Mouse (Mus musculus) gastrocnemius, postnatal 4 days (tissue): ENCODE results near the gene Ginm1. TPM values are rescaled to one million over a fixed set of nuclear protein-coding genes. Genes with fewer than 3 reads are reported as not detected.
"Not testable (repeated sequence)": the region's sequence is repeated elsewhere in the genome, so short reads cannot be mapped to it uniquely, and the experiment has no call there.

ENCODE experiments used
- DNase-seq, 2 experiments: peaks; one replicate each; pipeline ENCODE4 v3.0.0; 2021 to 2022; ENCODE audit warnings: low spot score in 2 of 2, mixed read lengths in 2 of 2
- total RNA-seq, 2 experiments: library from RNA; stranded (reverse); gene quantifications; 2 replicates each; pipeline ENCODE4 v1.2.3; 2021

The Ginm1 gene
- total RNA-seq, 2 experiments from 2014 or later: 55.6 to 61.6 TPM

DNA sequence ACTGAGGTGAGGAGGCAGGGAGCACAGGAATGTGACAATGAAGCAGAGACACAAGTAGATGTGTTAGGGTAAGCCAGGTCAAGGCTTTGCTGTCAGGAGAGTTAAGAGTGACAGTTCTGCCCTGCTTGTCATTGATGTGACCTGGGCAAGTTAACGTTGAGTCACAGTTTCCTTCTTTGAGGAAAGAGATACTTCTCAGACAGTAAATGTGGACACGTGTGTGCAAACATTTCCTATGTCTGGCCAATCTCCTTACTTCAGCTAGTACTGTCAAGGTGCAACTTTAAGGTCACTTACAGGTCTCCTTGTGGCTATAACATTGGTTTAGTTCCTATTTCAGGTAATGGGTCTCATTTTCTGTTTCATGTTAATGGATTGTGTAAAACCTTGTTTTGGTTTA, 23.9 kb upstream of the Ginm1 start:
- DNase-seq: no peak

DNA sequence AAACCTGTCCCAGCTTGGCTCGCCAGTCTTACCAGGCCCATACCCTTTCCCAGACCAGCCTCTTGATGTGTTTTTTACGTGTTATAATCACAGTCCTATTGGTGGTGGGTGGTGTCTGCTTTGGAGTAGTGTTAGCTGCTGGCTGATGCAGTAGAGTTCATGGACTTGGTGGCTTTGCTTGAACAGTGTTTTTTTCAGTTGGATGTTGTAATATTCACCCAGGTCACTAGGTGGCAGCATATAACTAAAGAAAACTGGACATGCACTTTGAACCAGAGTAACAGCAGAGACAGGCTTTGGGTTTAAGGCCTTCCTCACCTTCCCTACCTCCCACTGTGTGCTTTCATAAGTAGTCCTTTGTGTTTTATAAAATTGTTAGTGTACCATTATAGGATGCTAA, 17.3 kb upstream of the Ginm1 start:
- DNase-seq: no peak

DNA sequence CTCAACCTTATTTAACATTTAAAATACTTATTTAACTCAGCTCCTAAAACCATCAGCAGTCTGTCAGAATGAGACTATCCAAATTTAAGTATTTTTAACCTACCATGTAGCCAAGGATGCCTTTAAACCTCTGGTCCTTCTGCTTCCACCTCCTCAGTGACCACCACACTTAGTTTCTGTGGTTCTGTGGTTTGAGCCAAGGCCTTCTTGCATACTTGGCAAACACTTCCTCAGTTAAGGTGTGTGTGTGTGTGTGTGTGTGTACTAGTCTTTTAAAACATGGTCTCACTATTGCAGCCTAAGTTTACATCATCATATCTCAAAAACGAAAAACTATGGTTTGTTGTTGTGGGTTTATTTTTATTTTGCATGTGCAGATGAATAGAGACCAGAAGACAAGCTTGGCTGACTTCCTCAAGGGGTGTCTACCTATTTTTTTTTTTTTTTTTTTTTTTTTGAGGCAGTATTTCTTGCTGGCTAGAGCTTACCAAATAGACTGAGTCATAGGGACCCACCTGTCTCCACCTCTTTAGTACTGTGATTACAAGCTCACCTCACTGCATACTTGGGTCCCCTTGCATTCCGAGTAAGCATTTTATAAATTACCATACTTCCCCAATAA, 10.0 kb upstream of the Ginm1 start:
- DNase-seq: no peak

DNA sequence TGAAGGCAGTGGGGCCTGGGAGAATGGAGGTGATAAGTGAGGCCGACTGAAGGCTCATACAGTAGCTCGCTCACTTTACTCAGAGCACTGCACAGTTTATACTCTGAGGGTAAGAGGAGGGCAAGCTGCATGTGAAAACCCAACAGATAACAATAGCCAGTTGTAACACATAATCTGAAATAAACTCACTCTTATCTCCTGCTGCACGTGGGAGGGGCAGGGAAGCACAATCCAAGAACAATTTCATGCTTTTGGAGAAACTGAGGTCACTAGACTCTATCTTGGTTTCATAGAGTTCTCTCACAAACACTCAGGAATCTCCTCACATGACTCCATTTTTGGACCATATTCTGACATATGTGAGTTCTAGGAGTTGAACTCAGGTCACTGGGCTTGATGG, 8.6 kb upstream of the Ginm1 start:
- no peak for DNase-seq

DNA sequence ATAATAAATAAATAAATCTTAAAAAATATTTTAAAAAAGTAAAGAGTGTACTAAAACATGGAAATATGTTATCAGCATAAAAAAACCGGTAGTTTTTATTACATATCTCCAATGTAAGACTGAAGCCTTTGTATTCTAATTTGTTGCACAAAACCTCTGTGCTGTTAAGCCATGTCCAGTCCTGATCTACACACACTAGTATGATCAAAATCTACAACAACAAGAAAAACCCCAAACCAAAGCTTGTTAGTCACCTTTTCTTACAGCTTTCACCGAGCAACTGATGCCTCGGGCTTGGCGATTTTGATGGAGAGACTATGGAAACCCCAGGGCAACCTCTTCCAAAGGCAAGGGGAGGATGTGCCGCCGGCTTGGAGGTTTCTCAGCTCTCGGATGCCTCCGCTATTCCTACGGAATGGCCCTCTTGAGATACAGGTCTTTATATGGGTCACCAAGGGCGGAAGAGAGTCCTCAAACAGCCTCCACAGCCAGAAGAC, 322 bp downstream of the Ginm1 start:
- no peak for DNase-seq

DNA sequence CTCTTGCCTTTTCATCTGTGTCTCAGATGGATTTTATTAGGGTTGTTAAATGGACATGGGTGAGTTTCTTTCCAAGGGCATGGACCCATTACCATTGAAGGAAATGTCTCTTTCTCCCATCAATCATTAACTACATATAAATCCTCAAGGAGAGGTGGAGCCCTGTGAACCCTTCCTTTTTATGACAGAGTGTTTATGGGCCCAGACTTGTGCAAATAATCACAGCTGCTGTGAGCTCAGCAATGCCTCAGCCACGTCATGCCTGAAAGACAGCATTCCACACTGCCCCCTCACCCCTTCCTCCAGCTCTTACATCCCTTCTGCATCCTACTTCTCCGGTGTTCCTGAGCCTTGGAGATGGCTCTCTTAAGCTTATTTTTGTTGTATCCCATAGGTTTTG, 5.3 kb downstream of the Ginm1 start:
- DNase-seq: no peak

DNA sequence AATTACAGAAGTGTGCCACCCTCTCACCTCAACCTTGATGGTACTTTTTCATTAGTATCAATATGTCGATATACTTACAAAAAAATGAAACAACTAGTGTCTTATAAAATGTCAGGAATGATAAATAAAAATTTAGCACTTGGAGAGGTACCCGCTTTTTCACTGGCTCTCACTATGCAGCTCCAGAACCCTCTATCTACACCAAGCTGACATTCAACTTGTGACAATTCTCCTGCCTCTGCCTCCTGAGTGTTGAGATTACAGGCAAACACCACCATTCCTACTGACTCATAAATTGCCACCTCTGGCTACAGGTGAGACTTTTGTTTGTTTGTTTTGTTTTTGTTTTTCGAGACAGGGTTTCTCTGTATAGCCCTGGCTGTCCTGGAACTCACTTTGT, 11.4 kb downstream of the Ginm1 start:
- DNase-seq: no peak

DNA sequence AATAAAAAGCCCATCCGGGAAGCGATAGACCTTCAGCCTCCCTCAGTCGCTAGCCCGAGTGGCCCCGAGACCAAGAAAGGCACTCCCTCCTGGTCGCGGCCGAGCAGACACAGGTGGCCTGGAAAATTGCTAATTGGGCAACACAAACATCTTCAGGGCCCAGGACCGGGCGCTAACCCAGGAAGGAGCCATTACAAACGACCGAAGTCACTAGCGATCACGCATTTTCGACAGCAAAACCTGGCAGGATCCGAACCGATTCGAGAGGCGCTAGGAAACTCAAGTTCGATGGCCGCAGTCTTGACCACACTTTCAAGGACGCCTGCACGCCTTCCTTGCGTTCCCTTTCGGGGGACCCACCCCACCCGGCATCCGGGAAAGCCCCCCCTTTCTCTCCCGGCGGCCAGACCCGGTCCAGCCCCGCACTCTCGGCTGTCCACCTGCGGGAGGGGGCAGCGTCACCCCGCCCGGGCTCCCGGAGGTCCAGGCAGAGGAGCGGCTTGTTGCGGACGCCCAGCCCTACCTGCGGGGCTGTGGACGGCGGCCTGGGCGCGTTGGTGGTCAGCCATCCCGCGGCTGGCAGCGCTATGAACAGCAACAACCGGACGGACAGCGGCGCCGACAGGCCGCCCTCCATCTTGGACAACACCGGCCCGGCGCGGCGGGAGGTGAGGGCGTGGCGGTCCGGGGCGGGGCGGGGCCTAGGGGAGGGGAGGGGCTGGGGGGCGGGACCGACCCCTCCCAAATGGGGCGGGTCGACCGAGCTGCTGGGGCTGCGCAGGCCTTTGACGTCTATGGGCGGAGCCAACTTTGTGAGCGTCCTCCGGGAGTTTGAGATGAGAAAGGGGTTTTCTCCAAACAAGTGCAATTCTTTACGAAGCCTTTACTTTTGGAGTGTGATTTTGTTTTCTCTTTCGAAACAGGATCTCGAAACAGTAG, 12.1 kb downstream of the Ginm1 start:
- DNase-seq: peak; percentile 76 to 87

DNA sequence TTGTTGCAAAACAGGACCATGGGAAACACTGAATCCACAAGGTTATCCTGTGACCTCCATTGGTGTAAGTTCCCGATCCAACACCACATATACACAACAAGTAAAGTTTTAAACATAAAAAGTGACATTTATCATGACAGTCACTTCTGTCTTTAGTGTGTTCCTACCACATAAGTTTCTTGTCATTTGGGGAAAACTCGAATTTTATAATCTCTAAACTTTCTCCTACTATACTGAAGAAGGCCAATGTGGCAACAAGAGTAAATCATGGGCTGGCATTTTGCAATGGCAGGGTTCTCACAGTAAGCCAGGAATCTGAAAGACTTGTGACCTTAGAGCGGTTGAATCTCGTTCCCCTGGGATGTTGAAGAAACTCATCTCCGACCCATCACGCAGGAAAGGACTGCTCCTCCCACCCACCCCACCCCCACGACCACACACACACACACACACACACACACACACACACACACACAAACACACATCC, 12.8 kb downstream of the Ginm1 start:
- DNase-seq: no peak

DNA sequence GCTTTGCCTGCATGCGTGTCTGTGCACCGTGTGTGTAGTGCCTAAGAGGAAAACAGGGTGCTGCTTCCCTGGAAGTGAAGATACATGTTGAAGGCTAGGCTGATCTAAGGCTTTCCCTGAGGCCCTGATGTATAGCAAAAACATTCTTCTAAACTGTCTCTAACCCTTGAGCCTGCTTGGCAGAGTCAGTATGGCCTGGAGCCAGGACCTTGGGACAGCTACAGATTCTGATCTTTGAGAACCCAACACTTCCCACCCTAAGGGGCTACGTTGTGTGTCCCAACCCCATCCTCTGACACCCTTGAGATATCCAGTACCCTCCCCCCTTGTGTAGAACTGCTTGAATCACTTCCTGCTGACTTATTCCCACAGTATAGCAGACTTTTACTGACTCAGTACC, 14.3 kb downstream of the Ginm1 start:
- no peak for DNase-seq

DNA sequence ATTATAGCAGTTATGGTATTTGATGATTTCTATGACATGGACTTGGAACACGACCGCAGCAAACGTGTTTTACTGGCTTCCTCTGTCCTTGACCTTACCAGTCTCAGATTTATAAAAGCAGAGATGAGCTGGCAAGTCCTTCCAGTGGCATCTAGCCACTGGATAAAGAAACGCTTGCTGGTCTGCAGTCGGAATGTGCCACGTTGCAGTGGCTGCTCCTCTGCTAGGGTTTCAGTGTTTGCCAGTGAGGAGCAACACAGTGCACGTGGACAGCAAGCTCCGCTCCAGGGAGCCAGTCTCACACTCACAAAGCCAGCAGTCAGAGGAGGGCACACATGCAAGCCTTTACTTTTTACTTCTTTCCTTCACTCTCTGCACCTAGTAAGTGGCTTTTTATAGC, 17.2 kb downstream of the Ginm1 start:
- no peak for DNase-seq

DNA sequence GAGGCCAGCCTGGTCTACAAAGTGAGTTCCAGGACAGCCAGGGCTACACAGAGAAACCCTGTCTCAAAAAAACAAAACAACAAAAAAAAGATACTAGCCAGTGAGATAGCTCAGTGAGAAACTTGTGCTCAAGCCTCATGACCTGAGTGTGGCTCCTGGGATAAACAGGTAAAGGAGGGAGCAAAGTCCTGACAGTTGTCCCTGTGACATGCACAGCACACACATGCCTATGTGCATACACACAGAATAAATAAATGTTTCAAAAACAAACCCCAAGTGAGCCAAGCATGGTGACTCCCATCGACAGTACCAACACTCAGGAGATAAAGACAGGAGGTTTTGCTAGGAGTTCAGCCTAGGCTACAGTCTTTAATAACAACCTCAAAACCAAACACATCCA, 19.9 kb downstream of the Ginm1 start:
- DNase-seq: no peak

DNA sequence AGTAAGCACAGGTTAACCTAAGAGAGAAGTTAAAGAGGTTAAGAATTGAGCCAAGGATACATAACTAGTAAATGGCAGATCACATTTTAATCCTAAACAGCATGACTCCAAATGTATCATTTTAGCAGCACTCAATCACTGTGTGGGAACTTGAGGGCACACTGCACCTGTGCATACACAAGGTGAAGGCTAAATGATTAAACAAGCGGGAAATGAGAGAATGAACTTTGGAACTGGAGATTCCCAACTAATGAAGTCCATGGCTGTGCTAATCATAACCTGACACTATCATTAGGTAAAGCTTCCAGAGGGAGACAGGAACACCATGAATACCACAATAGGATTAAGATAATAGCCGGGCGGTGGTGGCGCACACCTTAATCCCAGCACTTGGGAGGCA, 20.3 kb downstream of the Ginm1 start:
- DNase-seq: no peak

DNA sequence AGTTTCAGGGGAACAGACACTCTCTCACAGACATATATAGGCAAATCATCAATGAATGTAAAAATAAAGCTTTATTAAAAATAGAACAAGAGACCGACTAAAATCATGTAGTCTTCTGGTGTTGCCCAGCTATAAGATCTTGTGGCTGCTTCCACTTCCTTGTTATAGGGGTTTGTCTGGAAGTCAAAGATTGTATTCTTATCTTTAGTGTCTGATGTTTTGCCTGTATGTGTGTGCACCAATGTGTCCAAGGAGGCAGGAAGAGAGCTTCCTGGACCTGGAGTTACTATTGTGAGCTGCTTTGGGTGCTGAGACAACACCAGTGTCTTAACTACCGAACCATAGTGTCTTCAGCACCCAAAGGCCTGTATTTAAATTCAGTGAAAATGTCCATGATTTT, 35.1 kb downstream of the Ginm1 start:
- DNase-seq: no peak

DNA sequence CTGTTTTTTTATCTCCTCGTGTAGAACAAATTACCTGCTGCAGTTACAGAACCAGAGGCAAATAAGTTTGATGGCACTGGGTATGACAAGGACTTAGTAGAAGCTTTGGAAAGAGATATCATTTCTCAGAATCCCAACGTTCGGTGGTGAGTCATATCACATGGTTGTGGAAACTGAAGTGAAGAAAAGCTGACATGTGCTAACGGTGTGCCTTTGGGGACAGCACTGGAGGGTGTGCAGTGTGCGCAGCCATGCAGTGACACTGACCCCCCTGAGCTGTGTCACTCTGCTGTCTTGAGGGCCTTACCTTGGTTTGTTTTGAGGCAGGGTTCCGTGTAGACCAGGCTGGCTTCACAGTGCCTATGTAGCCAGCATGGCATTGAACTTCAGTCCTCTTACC, 43.9 kb downstream of the Ginm1 start:
- DNase-seq: no peak

DNA sequence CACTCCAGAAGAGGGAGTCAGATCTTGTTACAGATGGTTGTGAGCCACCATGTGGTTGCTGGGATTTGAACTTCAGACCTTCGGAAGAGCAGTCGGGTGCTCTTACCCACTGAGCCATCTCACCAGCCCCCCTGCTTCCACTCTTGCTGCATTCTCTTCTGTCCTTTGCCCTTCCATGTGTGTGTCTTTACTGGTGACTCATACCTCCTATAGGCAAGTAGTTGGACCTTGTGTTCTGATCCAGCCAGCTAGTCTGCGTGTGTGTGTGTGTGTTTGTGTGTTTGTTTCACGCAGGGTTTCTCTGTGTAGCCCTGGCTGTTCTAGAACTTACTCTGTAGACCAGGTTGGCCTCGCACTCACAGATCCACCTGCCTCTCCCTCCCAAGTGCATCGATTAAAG, 47.1 kb downstream of the Ginm1 start:
- not testable (repeated sequence) for DNase-seq

DNA sequence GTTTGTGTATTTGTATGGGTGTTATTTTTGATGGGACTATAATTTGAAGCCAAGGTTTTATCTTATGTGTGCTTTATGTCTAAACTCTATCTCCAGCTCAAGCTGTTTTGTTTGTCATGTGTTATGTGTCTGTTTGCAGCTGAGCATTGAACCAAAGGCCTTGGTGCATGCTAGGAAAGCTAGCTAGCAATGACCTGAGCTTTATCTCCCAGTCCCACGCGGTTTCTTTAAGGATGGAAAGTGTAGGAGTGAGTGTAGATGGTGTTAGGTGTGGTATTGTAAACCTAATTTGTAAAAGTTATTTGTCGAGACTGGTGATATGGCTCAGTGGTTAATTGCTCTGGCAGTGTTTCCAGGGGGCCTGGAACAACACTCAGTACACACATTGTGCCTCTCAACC, 54.7 kb downstream of the Ginm1 start:
- no peak for DNase-seq

DNA sequence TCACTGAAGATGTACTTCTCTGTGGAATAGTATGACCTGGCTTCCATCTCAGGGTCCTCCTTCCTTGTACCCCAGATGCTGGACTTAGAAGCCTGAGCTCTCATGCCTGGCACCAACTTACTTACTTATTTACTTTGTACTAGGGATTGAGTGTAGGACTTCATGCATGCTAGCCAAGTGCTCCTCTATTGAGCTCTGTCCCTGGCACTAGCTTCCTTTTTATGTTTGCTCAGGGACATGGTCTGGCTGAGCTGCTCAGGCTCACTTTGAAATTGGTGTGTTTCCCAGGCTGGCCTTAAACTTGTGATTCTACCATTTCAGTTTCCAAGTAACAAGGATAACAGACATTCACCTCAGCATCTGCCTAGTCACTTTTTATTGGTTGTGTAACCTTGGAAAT, 55.5 kb downstream of the Ginm1 start:
- peak in 1 of 2 experiments; percentile 10 for DNase-seq

DNA sequence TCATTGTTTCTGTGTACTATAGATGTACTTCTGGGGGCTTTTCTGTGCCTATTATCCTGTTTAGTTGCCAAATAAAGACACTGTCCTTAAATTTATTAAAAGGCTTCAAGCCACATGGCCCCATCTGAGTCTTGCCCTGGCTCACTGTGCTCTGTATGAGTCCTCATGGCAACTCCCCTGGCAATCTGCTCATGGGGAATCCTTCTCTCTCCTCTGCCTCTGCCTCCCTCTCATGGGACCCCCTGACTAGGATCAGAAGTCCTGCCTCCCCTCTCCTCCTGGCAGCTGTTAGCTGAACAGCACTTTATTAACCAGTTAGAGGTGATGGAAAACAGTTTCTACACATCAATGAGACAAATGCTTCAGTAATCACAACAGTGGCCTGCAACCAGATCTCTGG, 61.0 kb downstream of the Ginm1 start:
- DNase-seq: no peak

DNA sequence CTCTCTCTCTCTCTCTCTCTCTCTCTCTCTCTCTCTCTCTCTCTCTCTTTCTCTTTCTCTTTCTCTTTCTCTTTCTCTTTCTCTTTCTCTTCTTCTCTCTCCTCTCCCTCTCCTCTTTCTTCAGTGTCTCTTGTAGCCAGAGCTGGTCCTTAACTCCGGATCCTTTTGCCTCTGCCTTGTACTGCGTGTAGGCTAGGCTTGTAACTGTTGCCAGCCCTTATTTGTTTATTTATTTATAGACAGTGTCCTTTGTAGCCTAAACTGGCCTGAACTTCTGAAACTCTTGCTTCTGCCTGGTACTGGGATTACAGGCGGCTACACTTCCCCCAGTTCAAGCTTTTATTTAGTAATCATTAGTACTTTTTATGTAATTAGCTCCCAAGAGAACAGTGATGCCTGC, 65.6 kb downstream of the Ginm1 start:
- no peak for DNase-seq

DNA sequence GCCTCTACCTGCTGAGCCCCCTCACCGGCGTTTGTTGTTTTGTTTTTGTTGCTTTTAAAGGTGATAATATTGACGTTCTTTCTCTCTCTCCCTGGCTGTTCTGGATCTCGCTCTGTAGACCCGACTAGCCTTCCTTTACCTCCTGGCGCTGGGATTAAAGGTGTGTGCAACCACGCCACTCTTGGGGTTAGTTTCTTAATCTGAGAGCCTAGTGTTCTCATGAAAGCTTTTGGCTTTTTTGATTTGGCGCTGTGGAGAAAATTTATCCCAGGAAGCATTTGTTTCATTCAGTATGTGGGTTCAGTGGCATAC, 66.2 kb downstream of the Ginm1 start:
- DNase-seq: no peak

DNA sequence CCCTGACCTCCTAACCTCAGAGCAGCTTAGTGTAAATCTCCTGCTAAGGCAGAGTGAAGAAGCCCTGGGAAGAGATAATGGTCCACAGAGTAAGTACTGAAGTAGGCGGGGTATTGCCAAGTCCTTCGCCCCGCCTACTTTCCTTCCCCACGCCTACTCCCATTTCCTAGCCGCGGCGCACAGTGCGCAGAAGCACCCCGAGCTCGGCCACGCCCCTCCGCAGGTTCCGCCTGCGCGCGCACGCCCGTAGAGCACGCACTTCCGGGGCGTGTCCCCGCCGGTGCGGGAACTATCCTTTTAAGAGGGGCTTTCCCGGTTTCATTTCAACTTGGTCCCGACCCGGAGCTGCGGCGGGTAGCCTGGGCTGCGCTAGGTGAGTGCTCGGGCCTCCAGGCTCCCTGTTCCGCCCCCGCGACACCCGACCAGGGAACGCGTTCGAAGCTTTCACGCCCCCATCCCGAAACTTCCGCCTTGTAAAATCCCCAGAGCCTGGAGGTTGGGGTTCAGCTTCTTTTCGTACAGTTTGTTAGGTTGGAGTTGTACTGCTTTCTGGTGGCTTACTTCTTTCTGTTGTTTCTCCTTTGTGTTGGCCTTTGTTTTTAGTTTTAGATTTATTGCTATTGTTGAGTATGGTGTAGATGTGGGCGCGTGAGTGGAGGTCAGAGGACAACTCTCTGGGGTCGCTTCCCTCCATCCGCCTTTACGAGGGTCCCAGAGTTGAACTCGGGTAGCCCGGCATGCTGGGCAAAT, 66.7 kb downstream of the Ginm1 start, which contains the start of gene Katna1:
TSS of gene Katna1 (plus strand) at position 250 of the 750 bp plus-strand sequence.
- peak; percentile 87 to 92 for DNase-seq
